Mouse (Mus musculus) embryo, embryonic 10 days (tissue): ENCODE data around the gene Ces1b.
A peak's percentile ranks its signal among the peaks of the same experiment; 100 is the strongest.

Experiments used
- DNase-seq: peaks from one replicate; pipeline ENCODE4 v3.0.0-alpha.2; 2015; ENCODE audit warnings: low spot score

Gene Ces1b

DNA sequence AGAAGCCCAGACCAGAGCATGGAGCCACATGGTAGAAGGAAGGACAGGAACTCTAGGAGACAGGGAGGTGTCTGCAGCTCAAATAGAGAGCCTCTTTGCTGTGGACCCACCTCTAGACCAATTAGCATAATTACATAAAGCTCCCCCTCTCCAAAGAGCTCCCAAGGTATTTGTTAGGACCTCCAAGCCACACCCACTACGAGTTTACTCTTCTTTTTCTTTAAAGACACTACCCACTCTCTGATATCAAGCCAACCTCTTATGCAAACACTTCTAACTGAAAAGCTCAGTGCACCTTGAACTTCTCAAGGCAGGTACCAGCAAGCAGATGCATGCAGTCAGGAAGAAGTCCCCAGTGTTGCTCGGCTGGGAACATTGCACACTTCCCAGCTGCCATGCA is at the start of gene Ces1b:
Gene Ces1b (minus strand): TSS at position 131 of the 400 bp plus-strand sequence.
- no peak for DNase-seq

DNA sequence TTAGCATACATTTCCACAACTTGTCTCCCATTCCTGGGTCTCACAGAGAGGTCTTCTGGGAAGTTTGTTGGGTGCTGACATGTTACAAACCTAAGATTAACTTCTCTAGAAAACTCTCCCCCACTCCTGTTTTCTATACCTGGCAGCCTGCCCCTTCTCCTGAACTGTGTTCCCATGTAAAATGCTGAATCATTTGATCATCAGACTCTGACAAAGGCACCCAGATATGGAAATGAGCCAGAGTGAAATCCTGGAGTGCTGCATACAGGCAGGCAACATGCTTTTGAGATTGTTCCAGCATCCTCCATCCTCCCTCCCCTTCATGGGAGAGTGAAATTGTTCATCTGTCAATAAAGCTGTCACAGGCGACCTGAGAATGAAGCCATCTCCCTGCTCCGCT is 46.7 kb upstream of the Ces1b start:
- DNase-seq = no peak

DNA sequence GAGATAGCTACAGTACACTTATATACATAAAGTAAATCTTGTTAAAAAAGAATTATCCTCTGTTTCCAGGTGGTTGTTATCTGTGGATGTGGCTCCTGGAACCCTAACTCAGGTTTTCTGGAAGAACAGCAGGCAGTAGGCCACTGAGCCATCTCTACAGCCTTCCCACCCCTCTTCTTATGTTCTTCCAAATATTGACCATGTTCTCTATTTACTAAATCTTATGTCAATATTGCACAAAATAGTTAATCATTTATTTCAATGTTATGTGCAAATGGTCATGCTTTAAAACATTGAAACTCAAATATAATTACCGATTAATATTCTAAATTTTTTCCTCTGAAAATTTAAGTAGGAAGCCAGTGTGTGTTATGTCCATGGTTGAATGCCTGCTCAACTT is 42.2 kb upstream of the Ces1b start:
- DNase-seq = no peak

DNA sequence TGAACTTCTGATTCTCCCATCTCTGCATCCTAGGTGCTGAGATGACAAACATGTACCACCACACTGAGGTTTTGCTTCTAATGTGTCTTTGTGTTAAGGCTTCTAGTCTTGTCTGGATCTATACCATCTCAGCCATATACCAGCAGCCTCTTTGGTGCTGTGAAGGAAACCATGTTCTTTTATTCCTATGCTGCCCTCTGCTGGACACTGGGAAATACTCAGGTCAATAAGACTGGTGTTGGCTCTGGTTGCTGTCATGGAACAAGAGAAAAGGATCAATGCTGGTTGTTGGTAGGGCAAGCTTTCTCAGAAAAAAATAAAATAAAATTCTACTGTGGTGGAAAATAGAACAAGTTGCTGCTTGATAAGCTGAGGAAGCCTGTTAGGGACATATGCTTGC is 15.6 kb upstream of the Ces1b start:
- peak; percentile 75 for DNase-seq

DNA sequence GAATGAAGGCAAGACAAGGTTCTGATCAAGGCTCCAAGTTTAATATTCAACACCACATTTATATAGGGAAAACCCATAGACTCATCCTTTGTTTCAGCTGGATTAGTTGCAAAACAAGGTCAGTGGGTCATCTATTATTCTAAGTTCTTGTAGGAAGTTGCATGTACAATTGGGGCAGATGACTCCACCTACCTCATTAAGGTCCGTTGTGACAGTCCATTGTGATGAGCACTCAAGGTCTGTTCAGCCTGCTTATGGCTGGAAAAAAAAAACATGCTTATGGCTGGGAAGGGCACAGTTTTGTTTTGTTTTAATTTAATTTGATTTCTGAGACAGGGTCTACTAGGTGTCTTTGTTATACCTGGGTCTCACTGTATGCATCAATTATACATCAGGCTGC is 11.5 kb upstream of the Ces1b start:
- DNase-seq = no peak

DNA sequence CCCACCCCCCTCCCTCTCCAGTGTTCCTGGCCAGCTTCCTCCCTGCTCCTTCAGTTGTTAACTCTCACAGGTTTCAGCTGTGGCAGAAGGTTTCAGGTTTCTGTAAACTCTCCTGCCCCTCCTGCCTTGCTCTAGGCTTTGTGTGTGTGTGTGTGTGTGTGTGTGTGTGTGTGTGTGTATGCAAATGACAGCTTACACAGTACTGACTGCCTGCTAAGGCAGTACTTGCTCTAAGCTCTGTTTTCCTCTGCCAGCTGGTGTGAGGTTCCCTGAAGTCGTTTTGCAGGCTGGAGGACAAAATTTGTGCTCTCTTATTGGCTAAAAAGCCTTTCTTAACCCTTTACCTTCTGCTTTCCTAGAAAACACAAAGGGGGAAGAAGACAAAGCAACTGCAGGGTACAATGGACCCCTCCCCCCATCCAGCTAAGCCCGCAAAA is 8.9 kb upstream of the Ces1b start:
- DNase-seq = peak; percentile 50

DNA sequence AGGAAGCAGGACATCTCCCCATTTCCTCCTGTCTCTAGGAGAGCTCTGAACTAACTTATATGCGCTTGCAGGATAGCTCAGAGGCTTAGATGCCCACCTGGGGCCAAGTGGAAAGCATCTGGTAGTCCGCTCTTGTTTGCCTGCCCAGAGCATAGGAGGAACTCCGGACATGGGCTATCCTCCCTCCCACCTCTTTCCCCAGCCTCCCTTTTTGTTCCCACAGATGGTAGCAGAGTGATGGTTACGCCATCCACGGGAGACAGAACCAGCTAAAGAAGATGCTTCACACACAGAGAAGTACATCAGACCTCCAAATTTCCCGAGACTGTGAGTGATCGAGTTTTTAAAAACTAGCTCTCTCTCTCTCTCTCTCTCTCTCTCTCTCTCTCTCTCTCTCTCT is 8.4 kb upstream of the Ces1b start:
- peak; percentile 11 for DNase-seq

DNA sequence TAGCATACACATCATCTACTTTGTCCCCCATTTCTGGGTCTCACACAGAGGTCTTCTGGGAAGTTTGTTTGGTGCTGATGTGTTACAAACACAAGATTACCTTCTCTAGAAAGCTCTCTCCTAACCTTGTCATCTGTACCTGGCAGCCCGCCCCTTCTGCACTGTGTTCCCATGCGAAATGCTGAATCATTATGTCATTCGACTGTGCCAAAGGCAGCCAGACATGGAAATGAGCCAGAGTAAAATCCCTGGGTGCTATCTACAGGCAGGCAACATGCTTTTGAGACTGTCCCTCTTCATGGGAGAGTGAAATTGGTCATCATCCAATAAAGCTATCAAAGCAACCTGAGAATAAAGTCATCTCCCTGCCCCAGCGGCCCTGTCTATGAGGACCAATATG is 4.6 kb downstream of the Ces1b start:
- DNase-seq = no peak

DNA sequence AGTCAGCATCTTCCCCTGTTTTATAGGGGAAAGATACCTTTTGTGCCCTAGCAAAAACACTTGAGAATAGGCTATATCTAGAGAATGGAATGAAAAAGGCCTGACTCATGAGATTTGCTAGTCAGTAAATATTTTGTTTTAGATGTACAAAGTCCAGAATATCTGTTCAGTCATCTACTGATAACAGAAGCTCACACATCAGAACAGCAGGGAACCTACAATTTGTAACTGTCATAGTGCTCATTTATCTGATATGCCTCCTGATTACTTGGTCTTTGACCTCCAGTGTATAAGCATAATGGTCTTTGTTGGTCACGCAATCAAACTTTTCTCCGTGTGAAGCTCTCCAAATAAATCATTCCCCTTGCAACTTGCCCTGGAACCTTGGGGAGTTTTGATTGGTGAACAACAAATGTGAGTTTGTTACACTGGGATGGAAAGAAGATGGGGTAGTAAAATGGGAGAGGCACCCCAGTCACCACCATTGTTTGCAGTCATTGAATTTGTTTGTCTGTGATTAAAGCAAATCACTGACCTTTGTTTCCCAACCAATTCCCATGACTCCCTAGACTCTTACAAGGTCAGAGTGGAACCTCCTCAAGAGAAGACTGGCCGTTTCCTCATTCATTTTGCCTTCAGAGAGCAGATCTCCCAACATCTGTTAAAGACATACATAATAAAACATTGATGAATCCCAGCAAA is 16.2 kb downstream of the Ces1b start:
- DNase-seq = no peak

DNA sequence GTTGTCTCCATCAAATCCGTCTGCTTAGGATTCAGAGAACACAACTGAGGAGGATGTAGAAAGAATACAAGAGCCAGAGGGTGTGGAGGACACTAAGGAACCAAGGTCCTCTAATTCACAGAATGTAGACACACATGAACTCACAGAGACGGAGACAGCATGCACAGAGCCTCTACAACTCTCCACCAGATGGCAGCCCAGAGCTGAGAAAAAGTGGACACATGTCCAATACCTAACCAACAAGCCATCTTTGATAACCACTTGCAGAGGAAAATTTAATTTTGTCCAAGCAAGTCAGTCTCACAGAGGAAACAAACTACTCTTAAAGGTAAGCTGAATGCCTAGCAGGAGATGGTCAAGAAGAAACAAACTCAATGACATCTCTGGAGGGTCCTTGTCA is 20.6 kb downstream of the Ces1b start:
- DNase-seq = peak; percentile 81

DNA sequence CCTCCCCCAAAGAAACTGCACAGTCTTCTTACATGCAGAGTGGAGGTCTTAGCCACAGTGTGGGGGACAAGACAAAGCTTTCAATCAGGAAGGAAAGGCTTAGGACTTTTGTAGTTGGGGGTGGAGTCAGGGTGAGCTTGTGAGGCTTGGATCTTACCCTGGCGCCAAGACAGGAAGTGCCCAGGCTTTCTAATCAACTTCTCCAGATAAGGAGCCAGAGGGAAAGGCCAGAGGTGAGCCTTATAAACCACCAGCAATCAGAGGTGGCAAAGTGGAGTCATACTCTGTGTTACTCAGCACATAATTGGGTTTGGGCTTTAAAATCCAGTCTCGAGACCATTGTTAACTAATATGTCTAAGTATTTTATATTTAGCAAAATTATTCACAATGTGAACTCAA is 24.6 kb downstream of the Ces1b start:
- DNase-seq = no peak

DNA sequence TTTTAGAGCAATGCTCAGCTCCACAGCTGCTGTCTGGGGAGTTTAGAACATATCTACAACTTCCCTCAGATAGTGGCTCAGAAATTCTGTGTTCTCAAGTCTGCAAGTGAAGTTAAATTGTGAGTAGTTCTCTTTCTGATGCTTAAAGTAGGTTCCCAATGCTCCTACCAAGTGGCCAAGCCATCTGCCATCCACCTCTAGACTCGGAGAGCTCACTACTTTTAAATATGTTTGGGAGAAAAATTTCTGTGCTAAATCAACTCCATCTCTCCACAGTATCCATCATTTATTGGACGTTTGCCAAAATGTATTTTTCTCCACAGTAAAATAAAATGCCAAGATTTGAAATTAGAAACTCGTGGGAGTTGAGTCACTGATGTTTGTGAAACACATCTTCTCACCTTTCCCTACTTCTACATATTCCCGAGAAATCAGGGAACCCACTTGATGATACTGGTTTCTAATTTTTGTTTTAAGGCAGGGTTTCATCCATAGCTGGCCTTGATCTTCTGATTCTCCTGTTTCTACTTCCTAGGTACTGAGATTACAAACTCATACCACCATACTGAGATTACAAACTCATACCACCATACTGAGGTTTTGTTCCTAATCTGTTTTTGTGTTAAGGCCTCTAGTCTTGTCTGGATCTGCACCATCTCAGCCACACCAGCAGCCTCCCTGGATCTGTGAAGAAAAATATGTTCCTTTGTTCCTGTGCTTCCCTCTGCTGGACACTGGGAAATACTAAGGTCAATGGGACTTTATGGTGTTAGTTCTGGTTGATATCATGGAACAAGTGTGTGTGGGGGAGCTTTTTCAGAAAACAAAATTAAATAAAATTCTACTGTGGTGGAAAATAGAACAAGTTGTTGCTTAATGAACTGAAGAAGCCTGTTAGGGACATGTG is 31.1 kb downstream of the Ces1b start:
- peak; percentile 29 for DNase-seq

DNA sequence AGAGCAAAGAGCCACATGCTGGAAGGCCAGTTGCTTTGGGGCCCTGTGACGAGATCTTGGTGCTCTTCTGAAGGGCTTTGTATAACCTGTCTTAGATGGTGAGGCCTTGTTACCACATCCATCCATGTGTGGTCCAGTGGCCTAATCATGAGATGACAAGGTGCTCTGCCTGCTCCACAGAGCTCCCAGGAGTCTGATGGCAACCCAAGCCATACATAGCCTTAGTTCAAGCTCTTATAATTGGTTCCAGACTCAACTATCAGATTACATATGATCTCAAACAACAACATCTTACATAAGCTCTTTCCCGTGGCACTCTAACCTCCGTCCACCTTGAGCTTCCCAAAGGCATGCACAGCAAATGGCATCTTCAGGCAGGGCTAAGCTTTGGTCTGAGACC is 31.7 kb downstream of the Ces1b start, which contains the start of gene Ces1a:
Gene Ces1a (minus strand): TSS at position 101 of the 400 bp plus-strand sequence.
- DNase-seq = no peak

DNA sequence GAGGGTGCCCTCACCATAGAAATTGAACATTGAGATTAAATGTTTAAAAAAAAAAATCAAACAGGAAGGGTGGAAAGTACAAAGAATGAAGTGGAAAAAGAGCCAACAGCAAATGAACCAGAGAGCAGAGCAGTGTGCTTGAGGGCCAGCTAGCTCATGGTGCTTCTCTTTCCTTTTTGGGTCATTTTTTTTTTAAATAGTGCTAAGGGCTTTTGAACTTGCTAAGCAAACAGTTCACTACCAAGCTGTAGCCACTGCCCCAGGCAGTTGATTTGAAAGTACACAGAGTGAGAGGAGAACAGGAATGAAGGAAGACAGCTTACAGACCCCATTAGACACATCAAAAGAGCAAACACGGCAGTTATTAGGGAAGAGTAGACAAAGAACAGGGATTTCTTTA is 36.7 kb downstream of the Ces1b start:
- DNase-seq = no peak

DNA sequence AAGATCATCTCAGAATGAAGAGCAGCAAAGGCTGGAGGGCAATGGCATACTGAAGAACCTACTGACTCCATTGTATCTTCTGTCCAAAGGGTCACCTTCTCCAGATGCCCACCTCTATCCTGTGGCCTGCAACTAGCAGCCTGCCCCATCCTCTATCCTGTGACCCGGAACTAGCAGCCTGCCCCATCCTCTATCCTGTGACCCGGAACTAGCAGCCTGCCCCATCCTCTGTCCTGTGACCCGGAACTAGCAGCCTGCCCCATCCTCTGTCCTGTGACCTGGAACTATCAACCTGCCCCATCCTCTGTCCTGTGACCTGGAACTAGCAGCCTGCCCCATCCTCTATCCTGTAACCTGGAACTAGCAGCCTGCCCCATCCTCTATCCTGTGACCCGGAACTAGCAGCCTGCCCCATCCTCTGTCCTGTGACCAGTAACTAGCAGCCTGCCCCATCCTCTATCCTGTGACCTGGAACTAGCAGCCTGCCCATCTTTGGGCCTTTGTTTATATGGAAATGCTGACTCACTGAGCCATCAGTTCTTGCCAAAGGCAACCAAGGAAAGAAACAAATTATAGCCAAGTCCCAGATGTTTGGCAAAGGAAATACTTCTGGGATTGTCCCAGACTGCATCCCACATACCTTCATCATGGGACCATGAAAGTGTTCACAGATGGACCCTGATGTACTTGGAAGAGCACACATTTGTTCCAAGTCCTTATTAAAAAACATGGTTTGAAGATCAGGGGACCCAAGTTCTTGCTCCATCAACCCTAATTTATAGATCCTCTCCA is 38.8 kb downstream of the Ces1b start:
- DNase-seq = no peak

DNA sequence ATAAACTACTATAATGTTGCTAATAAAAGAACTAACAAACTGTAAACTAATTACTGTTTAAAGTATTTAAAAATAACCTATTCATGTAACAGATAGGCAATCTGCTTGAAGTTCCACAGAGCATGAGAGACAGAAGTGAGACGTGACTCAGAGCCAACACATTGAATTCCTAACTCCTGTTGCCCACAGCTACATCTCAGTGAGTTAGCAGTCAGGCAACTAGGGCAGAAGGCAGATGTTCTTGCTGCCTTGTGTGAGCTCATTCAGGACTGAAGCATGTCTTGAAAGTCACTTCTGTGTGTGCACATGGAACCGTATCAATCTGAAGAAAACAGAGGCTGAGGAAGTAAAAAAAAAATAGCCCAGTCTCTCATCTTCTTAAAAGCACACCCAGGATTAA is 39.6 kb downstream of the Ces1b start:
- DNase-seq = no peak

DNA sequence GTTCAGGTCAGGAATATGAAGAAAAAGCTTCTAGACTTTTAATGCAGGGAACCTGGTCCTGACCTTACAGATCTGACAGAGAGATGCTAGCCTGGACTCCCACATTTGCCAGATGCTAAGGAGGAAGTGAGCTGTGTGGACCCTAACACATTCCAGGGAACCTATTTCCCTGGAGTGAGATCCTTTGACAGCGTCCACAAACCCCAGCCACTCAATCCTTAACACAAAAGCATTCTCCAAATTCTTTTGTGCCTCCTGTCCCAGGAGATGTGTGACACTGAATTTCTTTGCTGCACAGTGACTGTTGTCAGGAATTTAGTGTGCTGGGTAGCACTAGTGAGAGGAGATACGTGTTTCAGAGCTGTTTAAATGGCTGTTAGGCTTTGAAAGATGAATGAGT is 41.0 kb downstream of the Ces1b start:
- no peak for DNase-seq

DNA sequence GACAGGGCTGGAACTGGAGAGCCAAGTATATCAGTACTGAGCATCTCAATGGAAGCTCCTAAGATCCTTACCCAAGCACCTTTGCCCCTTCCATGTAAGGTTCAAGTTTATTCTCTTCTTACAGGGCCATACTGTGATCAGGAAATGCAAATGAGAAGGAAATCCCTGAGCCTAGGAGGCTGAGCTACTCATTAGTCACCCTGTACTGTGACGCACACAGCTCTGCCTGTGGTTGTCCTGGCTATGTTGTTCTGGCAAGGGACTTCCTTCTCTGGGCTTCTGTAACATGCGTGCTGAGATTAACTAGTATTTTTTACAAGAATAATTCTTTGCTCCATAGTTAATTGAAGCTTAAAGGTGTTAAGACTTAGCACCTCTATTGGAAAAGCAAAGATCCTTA is 49.2 kb downstream of the Ces1b start:
- no peak for DNase-seq

DNA sequence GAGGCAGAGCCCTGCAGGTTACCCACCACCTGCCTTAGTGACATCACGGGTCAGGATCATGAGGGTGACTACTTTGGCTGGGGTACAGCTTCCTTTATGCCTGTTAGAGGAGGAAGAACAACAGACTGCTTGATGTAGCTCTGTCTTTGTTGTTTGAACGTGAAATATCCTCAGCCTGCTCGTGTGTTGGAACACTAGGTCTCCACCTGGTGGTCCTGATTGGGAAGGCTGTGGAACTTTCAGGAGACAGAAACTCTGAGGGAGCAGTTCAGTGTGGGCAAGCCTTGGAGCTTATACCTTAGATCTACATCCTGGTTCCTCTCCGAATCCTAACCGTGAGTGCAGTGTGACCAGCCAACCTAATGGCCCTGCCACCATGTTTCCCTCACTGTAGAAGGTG is 58.1 kb downstream of the Ces1b start:
- no peak for DNase-seq

DNA sequence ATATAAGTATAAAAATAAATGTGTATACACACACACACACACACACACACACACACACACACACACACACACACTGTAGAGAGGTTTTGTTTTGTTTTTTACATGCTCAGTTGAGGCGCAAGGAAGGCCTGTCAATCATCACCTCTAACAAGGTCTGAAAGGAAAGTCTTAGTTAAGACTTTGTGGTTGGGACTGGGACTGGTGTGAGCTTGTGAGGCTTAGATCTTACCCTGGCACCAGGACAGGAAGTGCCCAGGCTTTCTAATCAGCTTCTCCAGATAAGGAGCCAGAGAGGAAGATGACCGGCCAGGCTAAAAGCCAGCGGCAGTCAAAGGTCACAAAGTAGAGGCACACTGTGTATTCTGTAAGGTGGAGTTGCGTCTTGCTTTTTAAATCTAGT is 65.5 kb downstream of the Ces1b start:
- no peak for DNase-seq

DNA sequence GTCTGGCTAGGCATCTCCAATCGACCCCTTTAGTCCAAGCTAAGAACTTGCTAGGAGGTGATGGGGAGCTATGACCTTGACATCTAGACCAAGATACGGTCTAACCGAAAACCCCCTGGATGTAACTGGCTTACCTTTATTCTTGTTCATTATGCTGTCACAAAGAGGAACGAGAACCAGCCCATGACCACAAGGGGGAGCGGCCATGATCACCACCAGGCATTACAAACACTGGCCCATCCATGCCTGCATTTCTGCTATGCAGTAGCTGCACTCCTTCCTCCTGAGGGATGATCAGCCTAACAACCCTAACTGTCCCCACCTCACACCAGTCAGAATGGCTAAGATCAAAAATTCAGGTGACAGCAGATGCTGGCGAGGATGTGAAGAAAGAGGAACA is 67.6 kb downstream of the Ces1b start:
- DNase-seq = peak; percentile 55

DNA sequence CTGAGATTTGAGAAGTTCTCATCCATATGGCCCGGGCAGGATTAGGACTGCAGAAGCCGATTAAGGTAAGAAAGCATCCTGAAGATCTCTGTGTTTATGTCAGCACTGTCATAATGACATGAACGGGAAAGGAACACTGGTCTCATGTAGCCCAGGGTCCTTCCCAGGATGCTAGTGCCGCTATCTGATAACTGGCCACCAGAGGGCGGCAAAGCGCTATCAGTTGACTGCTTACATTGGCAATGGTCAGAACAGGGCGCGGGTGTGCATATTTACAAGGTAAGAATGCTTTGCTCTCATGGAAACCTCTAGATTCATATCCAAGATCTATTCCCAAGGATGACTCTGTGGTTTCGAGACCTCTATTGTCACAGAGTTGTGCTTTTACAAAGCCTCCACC is 68.4 kb downstream of the Ces1b start:
- peak; percentile 95 for DNase-seq

DNA sequence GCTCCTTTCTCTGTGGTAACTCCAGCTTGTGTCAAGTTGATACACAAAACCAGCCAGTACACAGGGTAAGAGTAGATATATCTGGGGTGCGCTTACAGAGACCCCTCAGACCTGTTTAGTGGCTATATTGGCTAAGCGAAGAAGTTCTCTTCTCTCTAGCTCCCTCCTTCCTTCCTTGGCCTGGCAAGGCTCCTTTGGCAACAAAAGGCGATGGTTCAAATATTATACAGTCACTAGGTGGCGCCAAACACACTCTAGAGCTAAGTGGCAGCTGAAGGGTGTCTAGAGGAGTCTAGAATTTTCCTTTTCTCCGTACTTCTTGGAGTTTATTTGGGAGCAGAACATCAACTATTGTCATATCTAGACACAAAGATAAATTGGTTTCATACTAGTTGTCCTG is 69.5 kb downstream of the Ces1b start:
- peak; percentile 88 for DNase-seq
